Mouse (Mus musculus) neural tube, embryonic 11.5 days (tissue): Measurements from ENCODE around the gene Agl. TPM values are rescaled to one million over a fixed set of nuclear protein-coding genes. Genes with fewer than 3 reads are reported as not detected.
A peak's percentile ranks its signal among the peaks of the same experiment; 100 is the strongest.

Experiments used
- ATAC-seq: fragments of 200-750 bp; cut with Nextera tagmentation; 2 replicates; pipeline ENCODE4 v1.8.0; 2017; ENCODE audit warnings: moderate number of reproducible peaks, mild to moderate bottlenecking, moderate TSS enrichment, moderate library complexity; ENCODE audit not compliant: insufficient read depth, low FRiP score, low TSS enrichment
- DNase-seq: peaks from one replicate; pipeline ENCODE4 v3.0.0-alpha.2; 2015; ENCODE audit warnings: low spot score
- H3K27ac ChIP-seq: fragments of 300-500 bp; sonication (generic); 2 replicates; pipeline ENCODE4 v1.5.1; 2014; ENCODE audit warnings: low read depth, mild to moderate bottlenecking, low read length
- H3K27me3 ChIP-seq: fragments of 300-500 bp; sonication (generic); 2 replicates; pipeline ENCODE4 v1.6.1; 2014; ENCODE audit warnings: mild to moderate bottlenecking, low read length, mixed read lengths; ENCODE audit not compliant: control insufficient read depth, insufficient read depth
- H3K36me3 ChIP-seq: fragments of 300-500 bp; sonication (generic); 2 replicates; pipeline ENCODE4 v1.6.1; 2014; ENCODE audit warnings: mild to moderate bottlenecking, low read length, moderate library complexity, mixed read lengths; ENCODE audit not compliant: control insufficient read depth, insufficient read depth
- H3K4me1 ChIP-seq: fragments of 300-500 bp; sonication (generic); 2 replicates; pipeline ENCODE4 v1.6.1; 2014; ENCODE audit warnings: low read length, mixed read lengths; ENCODE audit not compliant: control insufficient read depth, insufficient read depth
- H3K4me2 ChIP-seq: fragments of 300-500 bp; sonication (generic); 2 replicates; pipeline ENCODE4 v1.6.1; 2014; ENCODE audit warnings: low read depth, mild to moderate bottlenecking, moderate library complexity
- H3K4me3 ChIP-seq: fragments of 300-500 bp; sonication (generic); 2 replicates; pipeline ENCODE4 v1.5.1; 2014; ENCODE audit warnings: low read depth, low read length
- H3K9ac ChIP-seq: fragments of 300-500 bp; sonication (generic); 2 replicates; pipeline ENCODE4 v1.6.1; 2014; ENCODE audit warnings: mild to moderate bottlenecking, low read length
- H3K9me3 ChIP-seq: fragments of 300-500 bp; sonication (generic); 2 replicates; pipeline ENCODE4 v1.6.1; 2016; ENCODE audit warnings: low read length; ENCODE audit not compliant: control insufficient read depth
- WGBS: fragments of 180-500 bp; shearing (Covaris S2); extraction: QIAGEN DNeasy Blood & Tissue Kit; methylation state at CpG from one replicate; pipeline ENCODE4 v1.1.7; 2014; 5-methylcytosine and 5-hydroxymethylcytosine counted together
- polyA plus RNA-seq: library from polyadenylated mRNA; unstranded; fragments of >200 nt; fragmentation: Nextera tagmentation; extraction: Ambion mirVana; gene quantifications from 2 replicates; pipeline ENCODE4 v1.2.1, GENCODE M21; 2014

Agl gene
- polyA plus RNA-seq, 1 experiment from 2014 or later = 17.0 TPM

- ATAC-seq (no peak), DNase-seq (no peak)
- WGBS = 84% methylated on average over 23 of the region's 23 CpGs
- Histone ChIP-seq H3K27ac (no peak overlapping the region), H3K36me3 (no peaks in the 10 kb centered on the region), H3K9me3 (no peaks in the 10 kb centered on the region), H3K4me3 (no peak overlapping the region), H3K9ac (no peak overlapping the region), H3K4me2 (no peak overlapping the region), H3K4me1 (no peaks in the 10 kb centered on the region), H3K27me3 (no peaks in the 10 kb centered on the region)
These were observed 28.9 kb upstream of the Agl start for GRCm38 (mm10) chr3:116836681-116837475.

GRCm38 (mm10) chr3:116835770-116836680, 28.1 kb upstream of the Agl start:
- peak overlapping the region; percentile 61 for H3K4me2 ChIP-seq
- WGBS = 28% methylated on average over 21 of the region's 21 CpGs
- no peaks in the 10 kb centered on the region for H3K36me3 ChIP-seq
- H3K4me1 ChIP-seq = no peaks in the 10 kb centered on the region
- H3K27me3 ChIP-seq = no peaks in the 10 kb centered on the region
- DNase-seq (peak; percentile 90), ATAC-seq (peak; percentile 73)
- peak overlapping the region; percentile 58 for H3K9ac ChIP-seq
- H3K4me3 ChIP-seq = peak overlapping the region; percentile 25; the same call in 1 of the 2 replicates
- H3K9me3 ChIP-seq = no peaks in the 10 kb centered on the region
- H3K27ac ChIP-seq = no peak overlapping the region

DNA sequence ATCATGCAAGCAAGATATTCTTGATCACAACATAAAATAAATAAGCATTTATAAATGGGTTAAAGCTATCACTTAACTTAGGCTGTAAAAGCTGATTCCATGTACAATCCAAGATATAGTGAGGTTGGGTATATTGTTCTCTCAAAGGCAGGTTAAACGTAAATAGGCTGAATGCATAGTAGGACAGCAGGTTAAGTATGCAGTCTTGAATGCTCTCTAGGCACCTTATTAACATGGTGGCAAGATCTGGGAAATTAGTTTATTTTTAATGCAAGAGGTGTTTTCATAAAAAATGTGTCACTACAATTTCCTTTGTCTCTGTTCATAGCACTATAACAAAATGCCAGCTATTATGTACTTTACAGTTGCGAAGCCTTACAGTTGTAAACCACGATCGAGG, 27.4 kb upstream of the Agl start:
- Histone ChIP-seq H3K4me1 (no peaks in the 10 kb centered on the region), H3K27ac (no peak overlapping the region), H3K36me3 (no peaks in the 10 kb centered on the region), H3K27me3 (no peaks in the 10 kb centered on the region), H3K4me2 (peak overlapping the region; percentile 61; the same call in 1 of the 2 replicates), H3K9me3 (no peaks in the 10 kb centered on the region), H3K4me3 (no peak overlapping the region), H3K9ac (peak overlapping the region; percentile 58; the same call in 1 of the 2 replicates)
- 80% methylated on average over 4 of the region's 4 CpGs for WGBS
- DNase-seq = no peak
- ATAC-seq = peak; percentile 48; the same call in 1 of the 2 replicates

GRCm38 (mm10) chr3:116834241-116834640, 26.3 kb upstream of the Agl start:
- DNase-seq = no peak
- ATAC-seq = no peak
- Histone ChIP-seq H3K27me3 (no peaks in the 10 kb centered on the region), H3K4me1 (no peaks in the 10 kb centered on the region), H3K36me3 (no peaks in the 10 kb centered on the region), H3K9me3 (no peaks in the 10 kb centered on the region), H3K27ac (no peak overlapping the region), H3K4me2 (no peak overlapping the region), H3K4me3 (no peak overlapping the region), H3K9ac (no peak overlapping the region)
- whole genome bisulfite sequencing = 92% methylated on average over 6 of the region's 6 CpGs

- 83% methylated on average over 4 of the region's 4 CpGs for WGBS
- H3K9ac ChIP-seq = no peak overlapping the region
- H3K4me2 ChIP-seq = no peak overlapping the region
- ATAC-seq (no peak), DNase-seq (no peak)
- H3K27me3 ChIP-seq = no peaks in the 10 kb centered on the region
- no peak overlapping the region for H3K4me3 ChIP-seq
- H3K36me3 ChIP-seq = no peaks in the 10 kb centered on the region
- H3K27ac ChIP-seq = no peak overlapping the region
- no peaks in the 10 kb centered on the region for H3K4me1 ChIP-seq
- no peaks in the 10 kb centered on the region for H3K9me3 ChIP-seq
These were observed 25.5 kb upstream of the Agl start for GRCm38 (mm10) chr3:116833491-116833890.

DNA sequence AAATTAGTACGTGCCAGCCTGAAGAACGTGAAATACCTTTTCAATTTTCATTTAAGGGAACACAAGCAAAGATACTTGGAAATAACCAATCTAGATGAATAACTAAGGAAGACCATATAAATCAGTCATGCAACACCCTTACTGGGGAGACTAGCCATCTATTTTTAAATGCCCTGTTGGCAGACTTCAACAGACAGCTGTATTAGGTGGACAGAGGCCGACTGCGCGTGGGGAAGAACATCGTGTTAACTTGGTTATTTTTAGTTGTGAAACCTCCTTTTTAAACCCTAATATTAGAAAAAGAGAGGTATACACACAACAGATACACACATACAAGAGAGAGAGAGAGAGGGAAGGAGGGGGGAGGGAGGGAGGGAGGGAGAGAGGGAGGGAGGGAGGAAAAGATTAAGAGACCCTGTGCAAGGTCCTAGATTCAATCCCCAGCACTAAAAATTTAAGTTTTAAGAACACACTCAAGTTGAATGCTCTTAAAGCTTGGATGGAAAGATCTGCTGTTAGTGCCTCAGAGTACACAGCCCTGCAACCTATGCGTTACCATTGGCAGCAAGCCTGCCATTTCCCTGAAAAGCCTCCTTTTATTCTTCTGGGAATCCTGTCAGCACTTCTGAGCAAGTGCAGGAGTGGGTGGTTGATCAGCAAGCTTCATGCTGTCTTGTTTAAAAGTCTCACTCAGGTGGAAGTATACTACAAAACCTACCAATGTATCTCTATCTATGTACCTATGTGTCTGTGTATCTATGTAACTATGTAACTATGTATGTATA, 24.8 kb upstream of the Agl start:
- Histone ChIP-seq H3K4me2 (no peak overlapping the region), H3K27ac (no peak overlapping the region), H3K4me3 (no peak overlapping the region), H3K9me3 (no peaks in the 10 kb centered on the region), H3K27me3 (no peaks in the 10 kb centered on the region), H3K36me3 (no peaks in the 10 kb centered on the region), H3K4me1 (no peaks in the 10 kb centered on the region), H3K9ac (no peak overlapping the region)
- DNase-seq (no peak), ATAC-seq (no peak)
- WGBS = 90% methylated on average over 7 of the region's 7 CpGs

DNA sequence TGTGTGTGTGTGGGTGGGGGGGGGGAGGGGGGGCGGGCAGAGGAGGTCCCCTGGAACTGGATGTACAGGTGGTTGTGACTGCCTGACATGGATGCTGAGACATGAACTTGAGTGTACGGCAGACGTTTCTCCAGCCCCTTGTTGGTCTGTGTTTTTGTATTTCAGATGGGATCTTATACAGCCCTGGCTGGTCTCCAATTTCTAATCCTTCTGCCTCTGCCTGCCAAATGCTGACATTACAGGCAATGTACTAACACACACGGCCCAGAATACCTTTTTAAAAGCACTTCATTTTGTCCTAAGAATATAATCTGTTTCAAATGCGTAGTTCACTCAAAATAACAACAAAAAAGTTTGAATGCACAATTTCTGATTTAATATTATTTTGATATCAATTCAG, 23.4 kb upstream of the Agl start:
- H3K9ac ChIP-seq = no peak overlapping the region
- H3K4me3 ChIP-seq = no peak overlapping the region
- ATAC-seq (no peak), DNase-seq (no peak)
- no peaks in the 10 kb centered on the region for H3K36me3 ChIP-seq
- WGBS = 82% methylated on average over 5 of the region's 5 CpGs
- no peak overlapping the region for H3K4me2 ChIP-seq
- H3K4me1 ChIP-seq = no peaks in the 10 kb centered on the region
- H3K27me3 ChIP-seq = no peaks in the 10 kb centered on the region
- no peaks in the 10 kb centered on the region for H3K9me3 ChIP-seq
- no peak overlapping the region for H3K27ac ChIP-seq

- Histone ChIP-seq H3K36me3 (no peaks in the 10 kb centered on the region), H3K9me3 (no peaks in the 10 kb centered on the region), H3K27me3 (no peaks in the 10 kb centered on the region), H3K4me3 (no peak overlapping the region), H3K4me2 (no peak overlapping the region), H3K27ac (no peak overlapping the region), H3K9ac (no peak overlapping the region), H3K4me1 (no peaks in the 10 kb centered on the region)
- no peak for ATAC-seq
- WGBS = 88% methylated on average over 10 of the region's 10 CpGs
- no peak for DNase-seq
These were observed 21.4 kb upstream of the Agl start for GRCm38 (mm10) chr3:116829274-116829920.
